Mouse (Mus musculus): ENCODE data around the gene Gm20388.
"Not testable (repeated sequence)": the region's sequence is repeated elsewhere in the genome, so short reads cannot be mapped to it uniquely, and the experiment has no call there.

Gene Gm20388

GRCm38 (mm10) chr8:120327131-120327554, 416.5 kb downstream of the Gm20388 start:
- peak; percentile 66 to 75 for DNase-seq

GRCm38 (mm10) chr8:120328361-120329022, 417.9 kb downstream of the Gm20388 start:
- no peak for DNase-seq

- DNase-seq = peak; percentile 74 to 79
These were observed 418.5 kb downstream of the Gm20388 start for GRCm38 (mm10) chr8:120329030-120329748.

- no peak for DNase-seq
These were observed 420.4 kb downstream of the Gm20388 start for GRCm38 (mm10) chr8:120331027-120331426.

- peak; percentile 63 to 89 for DNase-seq
These were observed 422.0 kb downstream of the Gm20388 start for GRCm38 (mm10) chr8:120332379-120333229.

- no peak for DNase-seq
These were observed 423.0 kb downstream of the Gm20388 start for GRCm38 (mm10) chr8:120333681-120334080.

GRCm38 (mm10) chr8:120334261-120334660, 423.6 kb downstream of the Gm20388 start:
- not testable (repeated sequence) for DNase-seq

- DNase-seq = no peak
These were observed 424.2 kb downstream of the Gm20388 start for GRCm38 (mm10) chr8:120334878-120335261.

- peak in 1 of 2 experiments; percentile 52 for DNase-seq
These were observed 424.8 kb downstream of the Gm20388 start for GRCm38 (mm10) chr8:120335262-120336086.

GRCm38 (mm10) chr8:120336087-120336380, 425.4 kb downstream of the Gm20388 start:
- DNase-seq = peak; percentile 60 to 76

- no peak for DNase-seq
These were observed 426.4 kb downstream of the Gm20388 start for GRCm38 (mm10) chr8:120336909-120337555.

- no peak for DNase-seq
These were observed 427.0 kb downstream of the Gm20388 start for GRCm38 (mm10) chr8:120337627-120338026.

- DNase-seq = no peak
These were observed 428.0 kb downstream of the Gm20388 start for GRCm38 (mm10) chr8:120338678-120339077.

- DNase-seq = peak; percentile 55 to 67
These were observed 429.1 kb downstream of the Gm20388 start for GRCm38 (mm10) chr8:120339743-120340142.

GRCm38 (mm10) chr8:120341124-120341523, 430.5 kb downstream of the Gm20388 start:
- no peak for DNase-seq

GRCm38 (mm10) chr8:120342847-120343548, 432.4 kb downstream of the Gm20388 start:
- no peak for DNase-seq

- no peak for DNase-seq
These were observed 432.9 kb downstream of the Gm20388 start for GRCm38 (mm10) chr8:120343582-120343981.

GRCm38 (mm10) chr8:120344166-120344565, 433.5 kb downstream of the Gm20388 start:
- DNase-seq = no peak

- no peak for DNase-seq
These were observed 433.9 kb downstream of the Gm20388 start for GRCm38 (mm10) chr8:120344583-120344982.

GRCm38 (mm10) chr8:120347734-120348341, 437.2 kb downstream of the Gm20388 start:
- DNase-seq = peak in 1 of 2 experiments; percentile 50

- DNase-seq = no peak
These were observed 438.3 kb downstream of the Gm20388 start for GRCm38 (mm10) chr8:120348922-120349321.
